Mouse (Mus musculus): ENCODE data around the gene Fxn.

The Fxn gene

DNA sequence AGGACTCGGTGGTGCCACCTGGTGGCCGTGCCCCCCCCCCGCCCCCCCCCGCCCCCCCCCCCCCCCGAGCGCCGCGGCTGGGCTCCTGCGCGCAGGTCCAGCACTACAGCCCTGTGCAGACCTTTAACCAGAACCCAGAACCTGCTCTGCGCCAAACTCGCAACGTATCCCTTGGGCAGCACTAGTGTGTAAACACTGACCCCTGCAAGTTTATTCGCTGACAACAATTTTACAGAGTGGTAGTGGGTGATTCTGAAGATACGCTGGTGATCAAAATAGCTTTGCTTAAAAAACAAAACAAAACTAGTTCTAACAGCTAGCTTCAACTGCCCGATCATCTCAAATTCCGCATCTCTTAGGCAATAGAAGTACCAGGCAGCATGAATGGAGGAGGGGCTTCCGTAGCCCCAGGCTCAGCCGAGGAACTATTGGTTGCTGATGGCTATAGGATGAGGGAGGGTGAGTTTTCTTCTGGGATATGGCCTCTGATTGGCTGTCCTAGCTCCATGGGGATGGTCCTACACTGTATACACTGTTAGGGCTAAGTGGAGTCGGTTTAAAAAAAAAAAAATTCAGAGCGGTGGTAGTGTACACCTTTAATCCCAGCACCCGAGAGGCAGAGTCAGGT, at the start of gene Fxn:
Fxn (minus strand) TSS at position 5 of the 628 bp plus-strand sequence.
- DNase-seq: no peak

DNA sequence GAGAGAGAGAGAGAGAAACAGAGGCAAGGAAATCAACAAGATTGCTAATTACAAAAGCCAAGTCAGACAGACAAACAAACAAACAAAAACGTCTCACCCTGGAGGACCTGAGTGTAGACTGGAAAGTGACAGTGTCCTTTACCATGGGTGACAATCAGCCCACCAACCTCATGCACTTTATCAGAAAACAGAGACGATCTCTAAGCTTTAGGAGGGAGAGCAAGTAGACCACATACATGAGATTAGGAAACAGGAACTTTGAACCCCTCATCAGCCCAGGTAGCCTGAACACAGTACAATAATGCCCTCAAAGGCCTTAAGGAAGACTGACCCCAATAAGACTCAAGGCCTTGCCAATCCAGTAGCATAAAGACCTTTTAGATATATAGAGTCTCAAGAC, 47.5 kb upstream of the Fxn start:
- no peak for DNase-seq

DNA sequence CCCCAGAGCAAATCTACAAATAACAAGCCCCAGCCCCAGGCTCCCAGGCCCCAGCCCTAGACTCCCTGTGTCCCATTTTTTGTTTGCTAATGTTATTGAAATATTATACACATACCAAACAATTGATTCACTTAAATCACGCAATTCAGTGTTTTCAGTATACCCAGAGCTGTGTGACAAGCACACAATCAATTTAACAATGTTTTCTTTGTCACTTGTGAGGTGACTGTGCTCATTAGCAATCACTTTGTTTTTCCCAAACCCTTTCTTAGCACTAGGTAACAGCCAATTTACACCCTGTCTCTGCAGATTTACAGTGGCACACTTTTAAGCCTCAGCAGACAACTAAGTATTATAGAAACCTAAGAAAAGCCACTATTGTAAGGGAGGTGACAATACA, 46.6 kb upstream of the Fxn start:
- no peak for DNase-seq

DNA sequence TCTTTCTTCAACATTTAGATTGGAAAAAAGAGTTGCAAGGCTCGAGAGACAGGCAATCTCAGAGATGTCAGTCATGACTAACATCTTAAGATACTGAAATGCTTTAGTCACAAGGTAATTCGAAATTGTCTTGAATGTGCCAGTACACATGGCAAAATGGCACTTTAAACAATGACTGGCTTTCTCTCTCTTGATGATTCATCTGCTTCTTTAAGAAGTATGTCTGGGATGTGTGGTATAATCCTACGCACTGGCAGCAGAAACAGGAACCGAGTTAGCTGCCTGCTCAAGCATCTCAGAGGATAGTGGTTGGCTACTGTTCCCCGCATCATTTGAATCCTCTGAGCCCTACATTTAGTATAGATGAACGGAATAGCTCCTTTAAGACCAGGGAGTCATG, 45.3 kb upstream of the Fxn start:
- no peak for DNase-seq

DNA sequence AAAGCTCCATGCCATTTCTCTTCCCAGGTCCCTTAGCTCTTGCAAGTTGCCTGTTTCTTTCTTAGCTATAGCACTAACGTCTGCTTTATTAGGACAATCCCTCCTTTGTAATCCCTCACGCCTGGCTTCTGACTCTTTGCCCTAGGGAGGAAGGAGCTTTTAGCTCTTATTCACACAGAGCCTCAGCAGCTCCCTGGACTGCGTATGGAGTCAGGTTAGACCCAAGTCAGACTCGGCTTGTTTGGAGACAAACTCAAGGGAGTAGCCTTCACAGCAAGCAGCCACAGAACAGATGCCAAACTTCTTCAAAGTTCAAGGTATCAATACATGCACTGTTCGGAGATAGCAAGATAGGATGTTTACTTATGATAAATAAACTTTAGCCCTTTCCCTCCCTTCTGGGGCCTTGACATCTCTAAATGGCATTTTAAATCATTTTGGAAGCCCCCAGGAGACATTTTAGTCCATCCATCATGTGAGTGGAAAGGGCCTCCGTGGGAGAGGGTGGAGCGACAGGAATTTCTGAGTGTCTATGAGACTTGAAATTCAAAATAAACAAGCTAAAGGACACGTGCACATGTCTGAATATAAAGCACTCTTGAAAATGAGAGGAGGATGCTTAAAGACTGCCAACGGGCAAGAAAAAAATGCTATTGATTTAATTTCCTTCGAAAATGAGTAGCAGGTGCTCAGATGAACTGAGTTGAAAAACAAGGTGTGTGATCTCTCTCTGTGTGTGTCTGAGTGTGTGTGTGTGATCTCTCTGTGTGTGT, 43.6 kb upstream of the Fxn start:
- DNase-seq: no peak

DNA sequence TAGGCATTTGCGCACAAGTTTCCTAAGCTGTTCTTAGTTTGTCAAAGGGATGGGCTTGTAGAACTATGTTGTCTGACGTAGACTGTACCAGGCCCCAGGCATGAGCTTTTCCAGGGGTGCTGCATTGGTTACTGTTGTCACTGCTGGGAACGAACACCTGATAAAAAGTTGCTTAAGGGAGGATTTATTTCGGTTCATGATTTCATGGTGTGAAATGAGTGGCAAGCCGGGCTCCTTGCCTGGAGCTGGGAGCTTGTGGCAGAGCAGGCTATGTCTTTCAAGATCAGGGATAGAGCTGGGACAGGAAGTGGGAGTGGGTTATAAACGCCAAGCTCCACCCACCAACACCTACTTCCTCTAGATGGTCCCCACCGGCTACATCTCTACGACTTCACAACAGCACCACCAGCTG, 41.5 kb upstream of the Fxn start:
- no peak for DNase-seq

DNA sequence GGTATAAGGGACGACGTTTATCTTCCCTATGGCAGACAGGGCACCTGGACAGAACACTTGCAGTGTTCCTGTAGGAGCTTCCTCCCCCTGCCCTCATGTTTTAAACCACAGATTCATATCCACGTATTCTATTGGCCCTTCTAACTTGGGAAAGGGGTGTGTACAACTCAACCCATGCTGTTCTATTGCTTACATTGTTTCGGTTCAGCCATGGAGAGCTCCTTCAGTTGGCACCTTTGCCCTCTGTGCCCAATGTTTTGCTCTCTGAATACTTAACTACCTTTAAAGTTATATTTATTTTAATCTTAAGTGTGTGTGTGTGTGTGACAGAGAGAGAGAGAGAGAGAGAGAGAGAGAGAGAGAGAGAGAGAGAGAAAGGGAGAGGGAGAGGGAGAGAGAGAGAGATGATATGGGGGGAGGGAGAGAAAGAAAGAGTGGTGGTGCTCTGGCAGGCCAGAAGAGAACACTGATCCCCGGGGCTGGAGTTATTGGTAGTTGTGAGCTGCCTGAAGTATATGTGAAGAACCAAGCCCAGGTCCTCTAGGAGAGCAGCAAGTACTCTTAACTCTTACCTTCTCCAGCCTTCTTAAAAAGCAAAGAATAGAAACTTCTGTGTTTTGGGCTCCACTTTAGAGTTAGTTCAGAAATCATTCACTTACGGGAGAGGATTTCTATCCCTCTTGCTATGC, 41.0 kb upstream of the Fxn start:
- no peak for DNase-seq

DNA sequence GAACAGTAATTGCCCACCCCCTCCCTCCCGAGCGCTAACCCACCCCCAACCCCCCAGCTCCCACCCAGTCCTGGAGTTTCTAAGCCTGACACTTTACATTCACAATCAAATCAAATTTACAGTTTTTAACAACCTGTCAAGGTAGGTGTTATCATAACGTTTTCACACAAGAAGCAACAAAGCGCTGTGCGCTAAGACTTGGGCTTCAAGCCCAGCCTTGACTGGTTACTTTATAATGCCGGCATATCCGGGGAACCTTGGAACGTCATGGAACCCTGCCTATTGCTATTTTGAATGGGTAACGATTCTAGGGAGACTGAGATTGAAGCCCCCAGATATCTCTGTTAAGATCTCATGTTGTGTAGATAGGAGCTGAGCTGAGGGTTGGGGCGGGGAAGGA, 37.8 kb upstream of the Fxn start:
- DNase-seq: no peak

DNA sequence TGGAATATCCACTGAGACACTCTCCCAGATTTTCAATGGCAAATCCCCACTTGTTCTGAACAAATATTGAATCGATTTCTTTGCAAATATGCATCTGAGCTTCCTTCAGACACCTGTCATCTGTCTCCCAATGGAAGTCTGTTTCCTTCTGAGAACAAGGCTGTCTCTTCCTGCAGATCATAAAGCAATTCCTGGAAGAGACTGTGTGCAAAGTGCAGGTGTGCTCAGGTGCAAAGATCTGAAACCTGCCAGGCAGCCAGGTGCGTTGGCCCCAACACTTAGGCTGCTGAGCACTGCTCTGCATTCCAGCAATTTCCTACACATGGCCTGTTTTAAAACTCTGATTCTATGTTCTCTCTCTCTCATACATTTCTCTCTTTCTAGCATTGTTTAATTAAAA, 37.3 kb upstream of the Fxn start:
- no peak for DNase-seq

DNA sequence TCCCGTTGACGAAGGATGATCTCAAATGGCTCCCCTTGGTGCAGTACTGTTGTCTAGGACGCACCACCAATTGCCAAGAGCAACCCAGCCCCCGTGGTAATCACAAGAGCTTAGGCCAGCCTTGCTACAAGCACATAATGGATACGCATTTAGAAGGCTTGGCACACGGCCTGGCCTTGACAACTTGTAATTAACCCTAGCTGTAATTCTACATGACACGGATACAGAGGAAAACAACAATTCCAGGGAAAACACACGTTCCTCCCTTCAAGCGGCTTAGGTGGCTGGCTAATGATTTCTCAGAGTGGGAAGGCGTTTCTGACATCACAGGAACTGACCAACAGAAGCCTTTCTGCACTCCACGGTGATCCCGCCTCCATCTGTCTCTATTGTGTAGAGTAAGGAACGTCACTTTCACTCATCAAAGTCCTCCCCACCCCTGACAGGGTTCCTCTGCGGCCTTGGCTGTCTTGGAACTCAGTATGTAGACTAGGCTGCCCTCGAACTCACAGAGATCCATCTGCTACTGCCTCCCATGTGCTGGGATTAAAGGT, 36.7 kb upstream of the Fxn start:
- DNase-seq: peak; percentile 26 to 42

DNA sequence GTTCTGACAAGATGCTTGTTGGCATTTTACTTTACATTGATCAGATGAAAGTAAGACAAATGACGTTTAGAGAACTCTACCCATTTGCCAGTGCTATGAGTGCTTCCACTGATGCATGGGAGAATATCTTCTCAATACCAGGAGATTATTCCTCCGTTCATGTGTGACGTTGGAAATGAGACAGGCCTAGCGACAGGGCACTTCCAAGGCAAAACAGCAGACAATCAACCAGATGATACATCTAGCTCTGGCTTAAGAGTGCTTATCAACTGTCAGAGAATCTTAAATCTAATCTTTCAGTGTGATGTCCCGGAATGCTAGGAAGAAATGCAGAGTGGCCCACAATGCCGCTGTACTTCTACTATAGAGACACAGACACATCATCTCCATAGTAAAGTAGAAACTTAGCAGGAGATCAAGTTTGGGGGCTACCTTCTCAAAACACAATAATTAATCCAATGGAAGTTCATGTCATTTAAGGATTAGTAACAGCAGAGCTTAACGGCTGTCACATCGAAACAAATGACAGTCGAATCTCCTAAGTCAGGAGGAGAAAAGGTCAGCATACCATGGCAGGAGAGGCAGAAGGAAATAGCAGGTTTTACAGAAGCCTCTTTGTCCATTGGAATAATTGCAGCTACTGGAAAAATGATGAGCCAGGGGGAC, 35.8 kb upstream of the Fxn start:
- no peak for DNase-seq

DNA sequence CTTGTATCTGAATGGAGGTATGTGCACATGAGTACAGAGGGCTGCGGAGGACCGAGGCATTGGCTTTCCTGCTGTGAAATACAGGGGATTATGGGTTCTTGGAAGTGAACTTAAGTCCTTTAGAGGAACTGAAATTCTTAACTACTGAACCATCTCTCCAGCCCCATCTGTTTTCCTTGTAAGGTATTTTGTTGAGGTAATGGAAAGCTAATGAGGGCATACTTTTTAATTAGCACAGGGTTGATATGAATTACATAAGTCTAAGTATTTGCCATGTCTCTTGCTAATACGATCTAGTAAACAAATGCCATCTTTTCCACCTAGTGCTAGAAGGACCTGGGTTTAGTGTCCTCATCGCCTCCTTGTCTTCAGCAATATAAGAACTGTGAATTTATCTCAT, 34.8 kb upstream of the Fxn start:
- no peak for DNase-seq

DNA sequence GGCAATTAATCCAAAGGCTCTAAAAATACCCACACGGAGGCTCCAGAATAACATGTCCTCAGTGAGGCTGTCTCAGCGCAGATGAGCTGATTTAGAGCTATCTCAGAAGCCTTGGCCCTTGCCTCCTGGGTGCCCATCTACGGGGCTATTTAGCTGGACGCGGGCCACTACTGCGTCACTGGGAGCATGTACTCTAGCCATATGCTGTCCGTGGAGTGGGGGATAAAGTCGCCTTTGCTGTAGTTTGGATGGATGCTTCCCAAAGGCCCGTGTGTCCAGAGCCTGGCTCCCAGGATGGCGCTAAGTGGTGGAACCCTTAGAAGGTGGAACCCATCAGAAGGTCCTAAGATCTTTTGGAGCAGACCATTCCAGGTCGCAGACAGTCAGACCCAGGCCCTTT, 34.3 kb upstream of the Fxn start:
- no peak for DNase-seq

DNA sequence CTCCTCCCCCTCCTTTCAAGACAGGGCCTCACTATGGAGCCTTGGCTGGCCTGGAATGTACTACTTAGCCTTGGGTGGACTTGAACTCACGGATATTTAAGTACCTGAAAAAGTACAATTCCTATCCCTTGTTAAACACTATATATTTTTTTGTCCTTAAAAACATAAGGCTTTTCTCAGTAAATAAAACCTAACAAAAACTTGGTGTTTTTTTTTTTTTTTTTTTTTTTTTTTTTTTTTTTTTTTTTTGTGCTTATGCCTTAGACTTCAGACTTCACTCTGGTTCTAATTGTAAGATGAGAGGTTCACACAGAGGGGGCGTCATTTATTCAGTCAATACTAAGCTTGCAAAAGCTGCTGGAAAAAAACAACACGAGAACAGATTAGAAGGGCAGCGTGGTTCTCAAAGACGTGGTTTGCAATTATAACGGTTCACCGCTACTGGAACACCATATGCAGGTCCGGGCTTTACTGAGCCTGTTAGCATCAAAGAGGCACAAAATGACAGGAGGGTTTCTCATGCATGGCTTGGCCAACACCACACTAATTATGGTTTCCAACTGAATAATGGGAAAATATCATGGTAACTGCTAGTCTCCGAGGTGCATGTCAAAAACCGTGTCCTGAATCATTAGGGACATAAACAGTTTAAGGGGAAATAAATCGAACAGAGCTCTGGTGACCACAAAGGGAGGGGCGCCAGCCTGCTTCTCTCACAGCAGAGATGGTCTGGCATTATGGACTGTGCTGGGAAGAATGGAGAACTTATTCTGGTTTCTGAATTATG, 32.3 kb upstream of the Fxn start:
- no peak for DNase-seq

DNA sequence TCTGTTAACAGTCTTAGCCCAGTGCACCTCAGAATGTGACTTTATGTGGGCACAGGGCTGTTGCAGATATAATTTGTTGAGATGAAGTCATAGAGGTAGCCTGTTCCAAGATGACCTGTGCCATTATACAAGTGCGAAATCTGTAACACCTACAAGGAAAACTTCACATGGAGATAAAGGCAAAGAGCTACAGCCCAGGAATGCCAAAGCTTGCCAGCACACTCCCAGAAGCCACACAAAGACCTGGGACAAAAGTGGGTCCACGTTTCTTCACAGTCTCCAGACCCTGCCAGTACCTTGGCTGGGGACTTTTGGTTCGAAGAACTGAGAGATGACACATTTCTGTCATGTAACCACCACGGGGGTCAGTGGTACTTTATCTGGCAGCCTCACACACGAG, 31.6 kb upstream of the Fxn start:
- no peak for DNase-seq

DNA sequence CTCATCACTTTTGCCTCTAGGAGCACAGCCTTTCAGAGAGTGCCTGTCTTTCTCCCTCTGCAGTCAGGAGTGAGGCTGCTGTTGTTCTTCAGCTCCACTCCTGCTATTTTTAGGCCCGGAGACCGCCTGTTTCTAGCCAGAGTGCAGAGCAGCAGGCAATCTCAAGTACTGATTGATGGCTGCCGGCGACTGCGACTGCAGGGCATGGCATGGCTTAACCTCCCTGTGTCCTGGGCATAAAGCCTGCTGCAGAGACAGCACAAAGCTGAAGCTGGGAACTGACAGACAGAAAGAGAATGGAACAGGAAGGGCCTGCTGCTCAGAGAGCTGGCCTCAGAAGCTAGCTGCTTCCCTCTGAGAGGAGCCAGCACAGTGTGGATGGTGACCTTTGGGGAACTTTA, 27.9 kb upstream of the Fxn start:
- DNase-seq: peak; percentile 18 to 19

DNA sequence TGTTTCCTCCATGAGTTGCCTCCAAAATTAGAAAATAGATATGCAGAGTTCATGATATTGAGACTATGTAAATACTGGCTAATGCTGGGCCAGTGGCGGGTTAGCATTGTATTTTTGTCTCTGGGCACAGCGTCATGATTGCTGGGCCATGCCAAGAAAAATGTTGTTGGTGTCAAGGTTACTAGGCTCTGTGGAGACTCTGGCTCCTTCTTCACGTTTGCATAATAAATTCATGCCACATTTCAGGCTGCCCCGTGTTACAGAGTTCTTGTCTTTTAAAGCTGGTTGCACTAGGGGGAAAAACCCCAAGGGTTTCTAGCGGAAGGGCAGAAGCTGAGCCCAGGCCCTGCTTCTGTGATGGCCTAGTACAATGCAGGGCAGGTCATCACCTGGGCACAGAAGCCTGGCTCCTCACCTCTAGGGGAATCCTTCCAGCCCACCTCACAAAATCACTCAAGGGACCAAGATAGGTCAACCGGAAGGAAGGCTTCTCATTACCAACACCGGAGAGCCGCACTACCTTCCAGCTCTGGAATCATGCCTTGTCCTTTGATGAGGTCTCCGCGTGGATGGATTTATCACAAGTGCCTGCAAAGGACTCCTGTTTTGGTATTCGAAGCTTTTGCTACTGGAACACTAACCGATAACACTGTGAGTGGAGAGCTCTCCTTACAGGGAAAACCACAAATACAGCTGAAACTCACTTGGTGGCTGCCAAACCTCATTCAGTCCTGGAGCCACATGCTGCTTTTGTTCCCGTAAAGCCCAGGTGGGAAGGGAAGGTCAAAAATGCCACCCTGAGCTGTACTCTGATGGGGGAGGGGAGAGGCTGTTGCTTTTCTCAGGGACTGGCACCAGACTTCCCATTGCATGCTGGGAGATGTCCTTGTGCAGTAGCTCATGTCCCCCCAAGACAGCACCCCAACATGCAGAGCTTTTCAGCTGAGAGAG, 27.1 kb upstream of the Fxn start:
- DNase-seq: no peak

DNA sequence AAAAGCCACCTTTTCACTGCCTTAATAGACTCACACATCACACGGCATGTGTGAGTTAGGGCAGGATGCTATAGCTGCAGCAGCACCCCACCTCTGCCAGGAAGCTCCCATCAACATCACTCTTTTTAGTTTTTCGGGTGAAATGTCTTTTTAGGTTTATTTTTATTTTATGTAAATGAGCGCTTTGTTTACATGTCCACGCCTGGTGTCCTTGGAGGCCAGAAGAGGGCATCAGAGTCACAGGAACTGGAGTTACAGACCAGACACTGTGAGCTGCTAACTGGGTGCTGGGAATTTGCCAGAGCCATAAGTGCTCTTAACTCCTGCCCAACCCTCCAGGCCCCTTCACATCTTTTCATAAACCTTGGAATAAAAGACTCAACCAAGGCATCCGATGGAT, 25.9 kb upstream of the Fxn start:
- DNase-seq: no peak

DNA sequence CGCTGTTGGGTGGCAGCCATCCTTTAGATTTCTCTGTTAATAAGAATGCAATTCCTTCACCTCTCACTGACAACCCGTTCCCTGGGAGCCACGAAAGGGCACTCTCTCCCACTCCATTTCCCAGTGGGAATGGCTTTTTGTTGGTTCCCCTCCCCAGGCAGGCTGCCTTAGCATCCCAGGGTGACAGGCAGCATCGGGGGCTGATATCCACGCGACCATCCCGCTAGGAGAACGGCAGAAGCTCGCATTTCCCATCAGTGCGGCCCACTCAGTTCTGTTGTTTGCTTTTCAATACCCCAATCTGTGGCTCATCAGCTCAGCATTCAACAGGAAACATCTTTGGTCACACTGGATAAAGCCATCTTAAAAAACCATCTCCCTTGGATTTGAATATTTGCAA, 21.8 kb upstream of the Fxn start:
- no peak for DNase-seq

DNA sequence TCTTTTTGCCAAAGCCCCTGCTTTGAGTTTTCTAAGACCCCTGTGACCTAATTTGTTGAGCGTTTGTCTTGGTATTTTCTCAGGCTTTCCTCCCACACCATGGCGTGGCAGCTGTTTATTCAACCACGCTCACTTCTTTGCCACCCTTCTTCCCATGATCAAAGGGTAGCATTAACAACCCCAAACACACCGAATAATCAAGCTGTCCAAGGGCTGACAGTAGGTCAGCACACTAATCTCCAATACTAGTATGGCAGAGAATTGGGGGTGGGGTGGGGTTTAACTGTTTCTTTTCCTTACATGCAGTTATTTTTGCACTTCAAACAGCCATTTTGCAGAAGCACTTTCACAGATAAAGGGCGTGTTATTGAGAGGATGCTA, 21.4 kb upstream of the Fxn start:
- DNase-seq: no peak

Data from kidney, postnatal 36 days (tissue).